Mouse (Mus musculus): ENCODE results near the gene Twist2. TPM values are rescaled to one million over a fixed set of nuclear protein-coding genes. Genes with fewer than 3 reads are reported as not detected.
A peak's percentile ranks its signal among the peaks of the same experiment; 100 is the strongest.

Gene Twist2
- total and polyA plus RNA-seq, 2 experiments from 2014 or later = 3.8 to 7.2 TPM

DNA sequence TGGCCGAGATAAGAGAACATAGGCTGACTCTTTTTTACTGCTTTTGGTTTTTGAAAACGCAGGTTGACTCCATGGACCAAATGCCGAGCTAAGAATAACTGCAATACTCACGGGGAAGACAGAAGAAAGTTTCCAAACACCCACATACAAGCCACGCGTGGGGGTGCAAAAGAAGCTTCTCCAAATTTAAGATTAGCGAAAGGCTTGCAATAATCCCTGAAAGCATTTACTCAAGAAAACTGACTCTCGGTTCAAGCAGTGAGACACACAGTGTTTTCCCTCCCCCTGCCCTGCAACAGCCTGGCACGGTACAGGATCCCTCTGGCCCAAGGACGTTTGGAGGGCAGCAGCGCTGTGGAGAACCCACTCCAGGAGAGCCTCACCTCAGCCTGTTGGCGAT, 78.9 kb downstream of the Twist2 start:
- H3K27ac ChIP-seq (ENCODE audit: low read depth, low read length) = no peak overlapping the region
- H3K9me3 ChIP-seq (ENCODE audit: low read length) = no peaks in the 10 kb centered on the region
- no peak overlapping the region for H3K4me3 ChIP-seq (ENCODE audit: low read depth, low read length)
- no peaks in the 10 kb centered on the region for H3K4me1 ChIP-seq (ENCODE audit: insufficient read depth, low read length)
- ATAC-seq (ENCODE audit: low FRiP score) = no peak
- no peak for DNase-seq (ENCODE audit: low spot score)
- no peak overlapping the region for H3K9ac ChIP-seq (replicated peaks; ENCODE audit: low read length, poor library complexity, severe bottlenecking)
- H3K4me2 ChIP-seq (ENCODE audit: low read depth, low read length, poor library complexity, severe bottlenecking) = no peak overlapping the region
- no peaks in the 10 kb centered on the region for H3K36me3 ChIP-seq (ENCODE audit: insufficient read depth, low read length)
- H3K27me3 ChIP-seq (ENCODE audit: insufficient read depth, low read length) = no peaks in the 10 kb centered on the region
- TF ChIP-seq CTCF (IDR thresholded peaks at IDR 0.05) = no peak
- 86% methylated on average over 12 of the region's 12 CpGs for WGBS

DNA sequence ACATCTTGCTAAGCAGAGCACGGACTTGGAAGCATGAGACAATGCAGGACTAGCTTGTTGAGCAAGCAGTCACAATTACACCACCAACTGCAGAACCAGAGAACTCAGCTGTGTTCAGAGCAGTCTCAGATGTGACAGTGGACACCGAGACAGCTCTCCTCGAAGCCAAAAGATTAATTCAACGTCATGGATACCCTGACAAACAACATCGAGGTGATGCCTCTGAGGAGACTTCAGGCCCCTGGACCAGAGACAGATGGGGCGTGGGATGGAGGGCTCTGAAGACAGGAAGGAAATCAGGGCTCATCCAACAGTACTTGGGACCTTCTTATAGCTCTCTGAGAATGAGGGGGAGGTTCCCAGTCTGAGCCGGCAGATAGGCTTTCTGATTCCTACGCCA, 79.6 kb downstream of the Twist2 start:
- WGBS = 82% methylated on average over 8 of the region's 8 CpGs
- no peak for ATAC-seq (ENCODE audit: low FRiP score)
- H3K9me3 ChIP-seq (ENCODE audit: low read length) = no peaks in the 10 kb centered on the region

DNA sequence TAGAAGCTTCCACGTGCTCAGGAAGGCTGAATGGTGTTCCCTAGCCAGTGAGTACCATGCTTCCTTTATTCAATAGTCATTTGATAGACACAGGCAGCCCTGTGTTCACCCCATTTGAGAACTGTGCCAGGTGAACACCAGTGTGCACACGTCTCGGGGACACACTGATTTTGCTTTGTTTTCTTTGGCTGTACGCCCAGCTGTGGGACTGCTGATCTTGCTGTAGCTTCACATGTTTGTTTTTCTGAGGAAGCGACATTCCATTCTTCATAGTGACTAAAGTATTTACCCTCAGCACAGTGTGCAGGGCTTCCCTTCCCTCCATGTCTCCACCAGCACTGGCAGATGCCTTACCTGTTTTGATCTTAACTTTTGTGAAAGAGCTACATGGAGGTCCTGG, 81.9 kb downstream of the Twist2 start:
- Histone ChIP-seq H3K4me1 (ENCODE audit: insufficient read depth, low read length) (no peaks in the 10 kb centered on the region), H3K9me3 (ENCODE audit: low read length) (no peaks in the 10 kb centered on the region), H3K27ac (ENCODE audit: low read depth, low read length) (no peak overlapping the region), H3K36me3 (ENCODE audit: insufficient read depth, low read length) (no peaks in the 10 kb centered on the region), H3K9ac (replicated peaks; ENCODE audit: low read length, poor library complexity, severe bottlenecking) (no peak overlapping the region), H3K4me2 (ENCODE audit: low read depth, low read length, poor library complexity, severe bottlenecking) (no peak overlapping the region), H3K4me3 (ENCODE audit: low read depth, low read length) (no peak overlapping the region), H3K27me3 (ENCODE audit: insufficient read depth, low read length) (no peaks in the 10 kb centered on the region)
- TF ChIP-seq CTCF (IDR thresholded peaks at IDR 0.05) = no peak
- DNase-seq (ENCODE audit: low spot score) = peak; percentile 19
- 70% methylated on average over 5 of the region's 5 CpGs for WGBS
- no peak for ATAC-seq (ENCODE audit: low FRiP score)

More for the DNA sequence above, 79.6 kb downstream of the Twist2 start:
- no peak for TF ChIP-seq CTCF (IDR thresholded peaks at IDR 0.05)
- Histone ChIP-seq H3K4me1 (ENCODE audit: insufficient read depth, low read length) (no peaks in the 10 kb centered on the region), H3K27me3 (ENCODE audit: insufficient read depth, low read length) (no peaks in the 10 kb centered on the region), H3K36me3 (ENCODE audit: insufficient read depth, low read length) (no peaks in the 10 kb centered on the region), H3K27ac (ENCODE audit: low read depth, low read length) (no peak overlapping the region), H3K4me3 (ENCODE audit: low read depth, low read length) (no peak overlapping the region), H3K9ac (replicated peaks; ENCODE audit: low read length, poor library complexity, severe bottlenecking) (no peak overlapping the region), H3K4me2 (ENCODE audit: low read depth, low read length, poor library complexity, severe bottlenecking) (no peak overlapping the region)
- DNase-seq (ENCODE audit: low spot score) = no peak

DNA sequence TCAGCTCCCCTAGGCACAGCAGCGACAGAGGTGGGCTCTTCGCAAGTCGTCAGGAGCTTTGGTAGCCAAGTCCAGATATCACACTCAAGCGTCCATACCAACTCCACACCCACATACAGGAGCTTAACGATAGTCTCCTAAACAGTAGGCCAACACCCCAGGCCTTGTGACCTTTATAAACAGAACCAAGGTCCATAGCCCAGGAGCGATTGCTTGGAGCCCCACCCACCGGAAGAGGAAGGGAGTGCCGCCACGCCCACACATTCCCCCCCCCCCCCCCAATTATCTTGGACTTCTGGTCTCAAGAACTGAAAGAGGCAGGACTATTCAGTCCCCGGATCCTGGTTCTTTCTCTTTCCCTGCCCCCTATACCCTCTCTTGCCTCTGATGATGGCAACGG, 92.3 kb downstream of the Twist2 start:
- Histone ChIP-seq H3K4me3 (ENCODE audit: low read depth, low read length) (no peak overlapping the region), H3K4me2 (ENCODE audit: low read depth, low read length, poor library complexity, severe bottlenecking) (no peak overlapping the region), H3K9ac (replicated peaks; ENCODE audit: low read length, poor library complexity, severe bottlenecking) (no peak overlapping the region), H3K9me3 (ENCODE audit: low read length) (no peaks in the 10 kb centered on the region), H3K27me3 (ENCODE audit: insufficient read depth, low read length) (no peaks in the 10 kb centered on the region), H3K36me3 (ENCODE audit: insufficient read depth, low read length) (no peaks in the 10 kb centered on the region), H3K4me1 (ENCODE audit: insufficient read depth, low read length) (no peaks in the 10 kb centered on the region), H3K27ac (ENCODE audit: low read depth, low read length) (no peak overlapping the region)
- DNase-seq (ENCODE audit: low spot score) (no peak), ATAC-seq (ENCODE audit: low FRiP score) (no peak)
- no peak for TF ChIP-seq CTCF (IDR thresholded peaks at IDR 0.05)
- WGBS = 93% methylated on average over 11 of the region's 11 CpGs

DNA sequence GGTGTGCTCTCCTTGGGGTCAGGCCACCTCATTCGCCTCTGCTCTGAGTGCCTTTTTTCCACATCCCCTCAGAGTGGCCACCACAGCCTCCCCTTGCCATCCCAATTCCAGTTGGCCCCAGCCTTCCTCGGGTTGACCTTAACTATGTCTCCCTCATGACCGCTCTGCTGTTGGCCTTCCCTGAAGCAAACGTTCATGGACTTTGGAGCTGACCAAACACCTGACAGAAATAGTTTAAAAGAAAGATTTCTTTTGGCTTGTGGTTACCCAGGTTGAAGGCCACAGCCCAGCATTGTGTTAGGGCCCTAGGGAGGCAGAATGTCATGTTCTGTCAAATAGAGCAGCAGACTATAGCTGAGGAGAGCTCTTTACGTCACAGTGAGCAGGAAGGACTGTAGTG, 93.0 kb downstream of the Twist2 start:
- H3K4me3 ChIP-seq (ENCODE audit: low read depth, low read length) = no peak overlapping the region
- no peak overlapping the region for H3K27ac ChIP-seq (ENCODE audit: low read depth, low read length)
- H3K27me3 ChIP-seq (ENCODE audit: insufficient read depth, low read length) = no peaks in the 10 kb centered on the region
- WGBS = 86% methylated on average over 5 of the region's 5 CpGs
- H3K9me3 ChIP-seq (ENCODE audit: low read length) = no peaks in the 10 kb centered on the region
- H3K4me1 ChIP-seq (ENCODE audit: insufficient read depth, low read length) = no peaks in the 10 kb centered on the region
- DNase-seq (ENCODE audit: low spot score) (no peak), ATAC-seq (ENCODE audit: low FRiP score) (no peak)
- H3K4me2 ChIP-seq (ENCODE audit: low read depth, low read length, poor library complexity, severe bottlenecking) = no peak overlapping the region
- TF ChIP-seq CTCF (IDR thresholded peaks at IDR 0.05) = no peak
- H3K9ac ChIP-seq (replicated peaks; ENCODE audit: low read length, poor library complexity, severe bottlenecking) = no peak overlapping the region
- no peaks in the 10 kb centered on the region for H3K36me3 ChIP-seq (ENCODE audit: insufficient read depth, low read length)

DNA sequence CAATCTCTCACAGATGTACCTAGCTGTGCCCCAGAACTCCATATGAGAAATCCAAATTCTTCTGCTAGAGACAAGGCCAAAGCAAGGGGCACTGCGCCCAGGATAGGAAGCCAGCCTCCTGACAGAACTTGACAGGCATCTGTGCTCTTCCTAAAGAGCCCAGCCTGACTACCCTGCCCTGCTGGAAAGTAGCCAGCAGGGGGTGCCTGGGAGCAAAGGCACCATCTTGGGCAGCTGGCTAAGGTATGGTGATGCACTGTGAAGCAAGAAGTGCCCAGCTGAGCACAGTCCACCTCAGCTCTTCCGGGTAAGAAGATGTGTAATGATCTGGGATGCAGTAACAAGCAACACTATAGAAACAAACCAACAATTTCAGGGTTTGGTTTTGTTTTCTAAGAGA, 95.8 kb downstream of the Twist2 start:
- no peak for ATAC-seq (ENCODE audit: low FRiP score)
- Histone ChIP-seq H3K4me1 (ENCODE audit: insufficient read depth, low read length) (no peaks in the 10 kb centered on the region), H3K9me3 (ENCODE audit: low read length) (no peaks in the 10 kb centered on the region), H3K4me2 (ENCODE audit: low read depth, low read length, poor library complexity, severe bottlenecking) (no peak overlapping the region), H3K27ac (ENCODE audit: low read depth, low read length) (no peak overlapping the region), H3K27me3 (ENCODE audit: insufficient read depth, low read length) (no peaks in the 10 kb centered on the region), H3K9ac (replicated peaks; ENCODE audit: low read length, poor library complexity, severe bottlenecking) (no peak overlapping the region), H3K36me3 (ENCODE audit: insufficient read depth, low read length) (no peaks in the 10 kb centered on the region), H3K4me3 (ENCODE audit: low read depth, low read length) (no peak overlapping the region)
- no peak; the same call in 1 of the 2 replicates for TF ChIP-seq CTCF (IDR thresholded peaks at IDR 0.05)
- WGBS = 90% methylated on average over 2 of the region's 2 CpGs
- DNase-seq (ENCODE audit: low spot score) = no peak
